Mouse (Mus musculus) gastrocnemius, adult 18-20 months (tissue): ENCODE results near the gene Ralgds. TPM values are rescaled to one million over a fixed set of nuclear protein-coding genes. Genes with fewer than 3 reads are reported as not detected.
A peak's percentile ranks its signal among the peaks of the same experiment; 100 is the strongest.

ENCODE experiments used
- DNase-seq: peaks from one replicate; pipeline ENCODE4 v3.0.0; 2021; ENCODE audit warnings: low spot score
- total RNA-seq, 2 experiments: library from RNA; stranded (reverse); gene quantifications; 2 replicates each; pipeline ENCODE4 v1.2.3; 2021

Gene Ralgds
- total RNA-seq, 2 experiments from 2014 or later: 6.1 to 8.9 TPM

GRCm38 (mm10) chr2:28530311-28530710 is 17.4 kb downstream of the Ralgds start:
- no peak for DNase-seq

- peak; percentile 91 for DNase-seq
Observed at GRCm38 (mm10) chr2:28532938-28533771, 20.2 kb downstream of the Ralgds start.

- no peak for DNase-seq
Observed at GRCm38 (mm10) chr2:28533901-28534435, 21.0 kb downstream of the Ralgds start.

- DNase-seq: no peak
Observed at GRCm38 (mm10) chr2:28534436-28535262, 21.7 kb downstream of the Ralgds start.

- no peak for DNase-seq
Observed at GRCm38 (mm10) chr2:28535263-28535540, 22.3 kb downstream of the Ralgds start.

- no peak for DNase-seq
Observed at GRCm38 (mm10) chr2:28535650-28536049, 22.7 kb downstream of the Ralgds start.

- no peak for DNase-seq
Observed at GRCm38 (mm10) chr2:28536166-28536565, 23.2 kb downstream of the Ralgds start.

GRCm38 (mm10) chr2:28536766-28537633 is 24.1 kb downstream of the Ralgds start:
- DNase-seq: no peak

- no peak for DNase-seq
Observed at GRCm38 (mm10) chr2:28537634-28537920, 24.7 kb downstream of the Ralgds start.

- no peak for DNase-seq
Observed at GRCm38 (mm10) chr2:28537995-28538816, 25.3 kb downstream of the Ralgds start.

GRCm38 (mm10) chr2:28538817-28539128 is 25.8 kb downstream of the Ralgds start:
- DNase-seq: peak; percentile 71

GRCm38 (mm10) chr2:28539206-28539605 is 26.3 kb downstream of the Ralgds start:
- DNase-seq: peak; percentile 86

- DNase-seq: no peak
Observed at GRCm38 (mm10) chr2:28539949-28540348, 27.0 kb downstream of the Ralgds start.

- no peak for DNase-seq
Observed at GRCm38 (mm10) chr2:28540587-28541227, 27.8 kb downstream of the Ralgds start.

GRCm38 (mm10) chr2:28543894-28544293 is 31.0 kb downstream of the Ralgds start:
- DNase-seq: no peak

GRCm38 (mm10) chr2:28545976-28546375 is 33.1 kb downstream of the Ralgds start:
- DNase-seq: no peak

- DNase-seq: no peak
Observed at GRCm38 (mm10) chr2:28546560-28546959, 33.6 kb downstream of the Ralgds start.

GRCm38 (mm10) chr2:28547237-28548172 is 34.6 kb downstream of the Ralgds start:
- peak; percentile 90 for DNase-seq

- no peak for DNase-seq
Observed at GRCm38 (mm10) chr2:28549157-28549556, 36.2 kb downstream of the Ralgds start.
